Mouse (Mus musculus) intestine, postnatal 0 days (tissue): ENCODE results near the gene Spg7. TPM values are rescaled to one million over a fixed set of nuclear protein-coding genes. Genes with fewer than 3 reads are reported as not detected.

ENCODE experiments used
- ATAC-seq: fragments of 200-750 bp; cut with Nextera tagmentation; 2 replicates; pipeline ENCODE4 v1.8.0; 2017; ENCODE audit warnings: mild to moderate bottlenecking, moderate TSS enrichment, moderate library complexity
- H3K27ac ChIP-seq: fragments of 300-500 bp; sonication (generic); 2 replicates; pipeline ENCODE4 v1.5.1; 2014; ENCODE audit warnings: mild to moderate bottlenecking, low read depth, low read length, moderate library complexity
- H3K27me3 ChIP-seq: fragments of 300-500 bp; sonication (generic); replicated peaks from 2 replicates; pipeline ENCODE4 v1.6.1; 2014; ENCODE audit warnings: low read length, mixed read lengths; ENCODE audit not compliant: control insufficient read depth, insufficient read depth
- H3K36me3 ChIP-seq: fragments of 300-500 bp; sonication (generic); 2 replicates; pipeline ENCODE4 v1.6.1; 2014; ENCODE audit warnings: mild to moderate bottlenecking, moderate library complexity; ENCODE audit not compliant: control insufficient read depth, insufficient read depth
- H3K4me1 ChIP-seq: fragments of 300-500 bp; sonication (generic); replicated peaks from 2 replicates; pipeline ENCODE4 v1.6.1; 2014; ENCODE audit warnings: antibody characterized with exemption, low read length, mixed read lengths; ENCODE audit not compliant: control insufficient read depth, insufficient read depth
- H3K4me2 ChIP-seq: fragments of 300-500 bp; sonication (generic); replicated peaks from 2 replicates; pipeline ENCODE4 v1.6.1; 2014; ENCODE audit warnings: low read depth, mild to moderate bottlenecking, moderate library complexity
- H3K4me3 ChIP-seq: fragments of 300-500 bp; sonication (generic); 2 replicates; pipeline ENCODE4 v1.5.1; 2014; ENCODE audit warnings: low read depth, low read length
- H3K9ac ChIP-seq: fragments of 300-500 bp; sonication (generic); 2 replicates; pipeline ENCODE4 v1.6.1; 2014; ENCODE audit warnings: mild to moderate bottlenecking, low read depth, low read length
- H3K9me3 ChIP-seq: fragments of 300-500 bp; sonication (generic); 2 replicates; pipeline ENCODE4 v1.6.1; 2016; ENCODE audit warnings: mixed run types; ENCODE audit not compliant: control insufficient read depth
- CTCF ChIP-seq: sonication (generic); IDR thresholded peaks from 2 replicates; pipeline ENCODE4 v1.5.1; 2016; ENCODE audit warnings: low read depth, mild to moderate bottlenecking, control low read depth, antibody characterized with exemption, moderate library complexity
- WGBS: fragments of 180-500 bp; shearing (Covaris S2); extraction: QIAGEN DNeasy Blood & Tissue Kit; methylation state at CpG from one replicate; pipeline ENCODE4 v1.1.7; 2014; 5-methylcytosine and 5-hydroxymethylcytosine counted together
- polyA plus RNA-seq: library from polyadenylated mRNA; unstranded; fragments of >200 nt; fragmentation: Nextera tagmentation; extraction: Ambion mirVana; gene quantifications from 2 replicates; pipeline ENCODE4 v1.2.1, GENCODE M21; 2015

The Spg7 gene
- polyA plus RNA-seq, 1 experiment from 2014 or later = 44.7 TPM

GRCm38 (mm10) chr8:123112892-123113291 lies 50.1 kb downstream of the Spg7 start:
- 75% methylated on average over 9 of the region's 9 CpGs for WGBS
- H3K36me3 ChIP-seq = no peaks in the 10 kb centered on the region
- no peak overlapping the region for H3K27ac ChIP-seq
- no peak overlapping the region for H3K9ac ChIP-seq
- H3K27me3 ChIP-seq = peaks cover 24% of the 10 kb centered on the region
- peaks cover 4% of the 10 kb centered on the region; the same call in 1 of the 2 replicates for H3K4me1 ChIP-seq
- H3K4me3 ChIP-seq = no peak overlapping the region
- no peak overlapping the region for H3K4me2 ChIP-seq
- H3K9me3 ChIP-seq = no peaks in the 10 kb centered on the region
- no peak for TF ChIP-seq CTCF
- no peak for ATAC-seq

DNA sequence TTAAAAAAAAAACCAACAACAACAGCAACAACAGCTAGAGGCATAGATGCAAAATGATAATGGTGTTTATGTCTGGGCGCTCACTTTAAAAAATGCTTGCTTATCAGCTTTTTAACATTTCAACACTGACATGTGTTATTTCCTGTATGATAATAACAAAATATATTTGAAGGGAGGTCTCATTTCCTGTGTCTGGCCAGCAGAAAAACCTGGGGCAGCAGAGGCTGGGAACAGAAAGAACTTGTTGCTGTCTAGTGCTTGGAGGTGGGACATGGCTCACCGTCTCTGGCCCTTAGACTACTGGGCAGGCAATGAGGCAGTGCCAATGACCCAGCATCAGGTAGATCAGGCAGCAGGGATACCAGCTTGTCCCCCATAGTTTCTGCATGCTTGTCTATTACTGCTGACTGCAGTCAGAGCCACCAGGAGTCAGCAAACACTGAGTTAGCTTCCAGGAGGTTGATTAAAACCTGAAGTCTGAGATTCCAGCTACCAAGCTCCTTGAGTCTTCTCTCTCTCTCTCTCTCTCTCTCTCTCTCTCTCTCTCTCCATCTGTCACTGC lies 51.2 kb downstream of the Spg7 start:
- 49% methylated on average over 2 of the region's 2 CpGs for WGBS

GRCm38 (mm10) chr8:123114644-123115043 lies 51.9 kb downstream of the Spg7 start:
- H3K36me3 ChIP-seq = no peaks in the 10 kb centered on the region
- H3K27ac ChIP-seq = no peak overlapping the region
- H3K4me3 ChIP-seq = no peak overlapping the region
- H3K27me3 ChIP-seq = peaks cover 40% of the 10 kb centered on the region
- H3K4me1 ChIP-seq = peaks cover 4% of the 10 kb centered on the region; the same call in 1 of the 2 replicates
- H3K9me3 ChIP-seq = no peaks in the 10 kb centered on the region
- H3K4me2 ChIP-seq = no peak overlapping the region
- H3K9ac ChIP-seq = no peak overlapping the region
- 31% methylated on average over 3 of the region's 3 CpGs for WGBS
- ATAC-seq = no peak
- no peak for TF ChIP-seq CTCF

More for the DNA sequence above, 51.2 kb downstream of the Spg7 start:
- Histone ChIP-seq H3K9me3 (no peaks in the 10 kb centered on the region), H3K36me3 (no peaks in the 10 kb centered on the region), H3K4me1 (peaks cover 4% of the 10 kb centered on the region; the same call in 1 of the 2 replicates), H3K4me3 (no peak overlapping the region), H3K9ac (no peak overlapping the region), H3K27ac (no peak overlapping the region), H3K27me3 (peaks cover 35% of the 10 kb centered on the region), H3K4me2 (no peak overlapping the region)
- ATAC-seq = no peak
- TF ChIP-seq CTCF = peak; percentile 53

DNA sequence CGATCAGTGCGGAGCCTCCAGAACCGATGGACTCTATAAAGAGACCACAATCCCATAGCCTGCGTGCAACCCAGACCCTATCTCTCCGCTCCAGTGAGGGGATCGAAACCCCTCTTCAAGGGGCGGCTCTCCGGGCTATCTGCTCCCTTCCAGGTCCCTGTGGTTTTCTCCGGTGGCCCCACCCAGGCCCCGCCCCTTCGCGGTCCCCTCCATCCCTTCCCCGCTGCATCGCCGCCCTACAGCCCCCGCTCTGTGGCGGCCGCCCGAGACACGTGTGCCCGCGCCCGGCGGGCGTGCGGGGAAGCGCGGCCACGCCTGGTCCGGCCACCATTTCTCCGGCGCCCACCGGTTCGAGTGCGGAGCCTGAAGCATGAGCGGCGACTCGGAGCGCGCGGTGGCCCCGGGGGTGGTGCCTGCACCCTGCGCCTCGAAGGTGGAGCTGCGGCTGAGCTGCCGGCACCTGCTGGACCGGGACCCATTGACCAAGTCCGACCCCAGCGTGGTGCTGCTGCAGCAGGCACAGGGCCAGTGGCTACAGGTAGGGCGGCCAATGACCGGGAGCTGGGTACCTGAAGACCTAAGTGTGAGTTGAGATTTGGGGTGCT lies 54.5 kb downstream of the Spg7 start, which contains the start of gene Cpne7:
Cpne7 (plus strand) TSS at position 248 of the 605 bp plus-strand sequence.
- Histone ChIP-seq H3K9me3 (no peaks in the 10 kb centered on the region), H3K4me3 (peak within 1 kb of the TSS; percentile 40), H3K27ac (no peak within 1 kb of the TSS), H3K27me3 (peaks cover 40% of the 10 kb centered on the region), H3K4me1 (no peaks in the 10 kb centered on the region), H3K36me3 (no peaks in the 10 kb centered on the region), H3K9ac (peak within 1 kb of the TSS; percentile 37; the same call in 1 of the 2 replicates), H3K4me2 (peak within 1 kb of the TSS; percentile 84)
- no peak for TF ChIP-seq CTCF
- WGBS = under 1% methylated on average over 50 of the region's 51 CpGs
- ATAC-seq = no peak

GRCm38 (mm10) chr8:123117744-123118143 lies 55.0 kb downstream of the Spg7 start:
- Histone ChIP-seq H3K9me3 (no peaks in the 10 kb centered on the region), H3K27ac (no peak overlapping the region), H3K36me3 (no peaks in the 10 kb centered on the region), H3K9ac (no peak overlapping the region), H3K4me2 (peak overlapping the region; percentile 84), H3K27me3 (peaks cover 45% of the 10 kb centered on the region), H3K4me3 (peak overlapping the region; percentile 40), H3K4me1 (no peaks in the 10 kb centered on the region)
- 4% methylated on average over 17 of the region's 17 CpGs for WGBS
- no peak for TF ChIP-seq CTCF
- no peak for ATAC-seq

DNA sequence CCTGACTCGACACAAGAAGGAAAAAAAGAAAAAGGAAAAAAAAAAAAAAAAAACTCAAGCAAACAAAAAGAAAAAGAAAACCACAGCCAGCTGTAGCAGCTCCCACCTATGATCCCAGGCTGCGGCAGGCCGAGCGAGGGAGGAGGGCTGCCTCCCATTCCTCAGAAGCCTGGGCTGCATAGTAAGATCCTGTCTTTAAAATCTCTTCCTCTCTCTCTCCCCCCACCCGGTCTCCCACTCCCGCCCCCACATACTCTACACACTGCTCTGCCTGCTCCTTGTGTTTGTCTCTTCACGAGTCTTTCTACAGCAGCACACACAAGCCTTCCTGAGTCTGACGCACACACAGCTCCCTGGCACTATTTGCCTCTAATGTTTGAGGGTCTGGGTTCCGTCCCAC lies 59.3 kb downstream of the Spg7 start:
- Histone ChIP-seq H3K4me1 (no peaks in the 10 kb centered on the region), H3K36me3 (no peaks in the 10 kb centered on the region), H3K4me2 (no peak overlapping the region), H3K9ac (no peak overlapping the region), H3K27me3 (peaks cover 42% of the 10 kb centered on the region), H3K27ac (no peak overlapping the region), H3K9me3 (no peaks in the 10 kb centered on the region), H3K4me3 (no peak overlapping the region)
- WGBS = 57% methylated on average over 9 of the region's 9 CpGs
- TF ChIP-seq CTCF = no peak
- no peak for ATAC-seq
